Mouse (Mus musculus) mature B cell (primary cell): Measurements from ENCODE around the gene Olfr1288.

ENCODE experiments used
- in situ Hi-C: fragments of 300-500 bp; cut with MboI; formaldehyde crosslinking; loops from 2 replicates; pipeline ENCODE4 v1.14.3; 2019

Gene Olfr1288

GRCm38 (mm10) chr2:111473801-111474200 lies at the start of gene Olfr1288:
Gene Olfr1288, plus strand, starts transcription at chr2:111474101.
- in situ Hi-C loops, result no loop called here

DNA sequence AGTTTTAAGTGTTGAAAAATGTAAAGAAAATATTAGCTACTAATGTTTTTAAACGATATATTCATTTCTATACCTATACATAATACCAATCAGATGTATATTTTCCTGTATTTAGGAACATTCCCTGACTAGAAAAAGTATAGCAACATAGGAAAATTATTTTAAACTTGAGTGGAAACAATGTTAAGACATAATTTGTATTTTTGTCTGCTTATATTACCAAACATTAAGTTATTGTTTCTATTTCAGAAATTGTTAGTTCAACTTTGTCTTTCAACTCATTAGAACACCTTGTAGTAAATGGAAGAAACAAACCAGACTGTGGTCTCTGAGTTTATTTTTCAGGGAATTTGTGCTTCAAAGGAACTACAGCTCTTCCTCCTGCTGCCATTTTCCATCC lies 25.1 kb upstream of the Olfr1288 start, which contains the start of gene Olfr1287:
Gene Olfr1287 (plus strand): TSS at position 301 of the 400 bp plus-strand sequence.
- in situ Hi-C loops, result no loop called here

GRCm38 (mm10) chr2:111480519-111480918 lies 6.6 kb downstream of the Olfr1288 start, which contains the start of gene Olfr1289:
Gene Olfr1289, plus strand, starts transcription at chr2:111480819.
- in situ Hi-C loops, result no loop called here

GRCm38 (mm10) chr2:111493729-111494128 lies 19.8 kb downstream of the Olfr1288 start, which contains the start of gene Olfr1290:
Gene Olfr1290, minus strand, starts transcription at chr2:111493829.
- in situ Hi-C loops, result no loop called here

DNA sequence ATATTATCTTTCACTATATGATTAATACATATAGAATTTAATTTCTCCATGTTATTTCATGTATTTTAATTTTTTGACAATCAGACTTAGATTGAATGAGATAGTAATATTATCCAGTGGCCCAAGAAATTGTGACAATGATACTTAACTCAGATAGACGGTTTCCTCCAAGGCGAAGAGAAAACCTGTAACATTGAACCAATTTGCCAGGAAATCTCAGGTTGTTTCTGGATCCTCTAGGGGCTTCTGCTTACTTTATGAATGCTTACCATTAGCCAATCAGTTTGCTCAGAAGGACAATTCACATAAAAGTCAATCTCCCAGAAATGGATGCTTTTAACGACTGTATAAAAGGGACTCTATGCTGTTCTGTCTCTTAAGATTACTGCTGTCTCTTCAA lies 23.0 kb downstream of the Olfr1288 start, which contains the start of gene Olfr1291-ps1:
Gene Olfr1291-ps1 (plus strand): TSS at position 301 of the 400 bp plus-strand sequence.
- in situ Hi-C loops, result no loop called here

GRCm38 (mm10) chr2:111517451-111517850 lies 43.5 kb downstream of the Olfr1288 start:
- in situ Hi-C loops, result no loop called here

DNA sequence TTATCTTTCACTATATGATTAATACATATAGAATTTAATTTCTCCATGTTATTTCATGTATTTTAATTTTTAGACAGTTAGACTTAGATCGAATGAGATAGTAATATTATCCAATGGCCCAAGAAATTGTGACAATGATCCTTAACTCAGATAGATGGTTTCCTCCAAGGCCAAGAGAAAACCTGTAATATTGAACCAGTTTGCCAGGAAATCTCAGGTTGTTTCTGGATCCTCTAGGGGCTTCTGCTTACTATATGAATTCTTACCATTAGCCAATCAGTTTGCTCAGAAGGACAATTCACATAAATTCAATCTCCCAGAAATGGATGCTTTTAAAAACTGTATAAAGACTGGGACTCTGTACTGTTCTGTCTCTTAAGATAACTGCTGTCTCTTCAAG lies 51.0 kb downstream of the Olfr1288 start, which contains the start of gene Olfr1293-ps:
Gene Olfr1293-ps (plus strand): TSS at position 301 of the 400 bp plus-strand sequence.
- in situ Hi-C loops, result no loop called here
